Comparison of ENCODE assay signal across 1 mouse cellular context in the genomic region with DNA sequence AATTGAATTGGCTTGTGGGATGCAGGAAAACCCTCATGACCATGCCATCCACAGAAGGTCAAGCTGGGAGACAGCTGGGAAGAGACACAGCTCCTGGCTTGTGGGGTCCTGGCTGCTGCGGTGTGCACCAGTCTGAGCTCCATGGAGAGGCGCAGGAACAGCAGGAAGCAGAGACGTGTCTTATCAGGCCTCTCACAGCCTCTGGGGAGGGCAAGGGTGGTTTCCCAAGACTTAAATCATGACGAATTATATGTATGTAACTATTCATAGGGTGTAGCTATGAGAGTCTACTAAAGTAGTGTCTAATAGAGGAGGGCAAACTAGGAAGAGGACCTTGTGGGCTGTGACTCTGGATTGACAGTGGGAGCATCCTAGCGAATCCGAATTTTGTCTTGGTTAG.
TF ChIP-seq lines count a peak whose summit lies in the region.

No protein-coding gene starts in this region.

TF ChIP-seq in MEL, 35 proteins besides CTCF, POLR2A, EP300 and RAD21 (continued from another document):
- no peak for TF ChIP-seq ELF1 (IDR thresholded peaks at IDR 0.05; ENCODE audit: low read depth, low read length)
- peak; percentile 69 for TF ChIP-seq TAL1 (IDR thresholded peaks at IDR 0.05; ENCODE audit: low read length)
- no peak for TF ChIP-seq ZMIZ1 (IDR thresholded peaks at IDR 0.05; ENCODE audit: low read depth, low read length)
- no peak for TF ChIP-seq ZNF384 (IDR thresholded peaks at IDR 0.05; ENCODE audit: low read depth, low read length)
- no peak for TF ChIP-seq SIN3A (IDR thresholded peaks at IDR 0.05; ENCODE audit: low read length)
- no peak for TF ChIP-seq CHD1 (IDR thresholded peaks at IDR 0.05; ENCODE audit: low read depth, low read length)
- TF ChIP-seq TBP (IDR thresholded peaks at IDR 0.05; ENCODE audit: low read depth, low read length), result no peak
- TF ChIP-seq MYC (IDR thresholded peaks at IDR 0.05; ENCODE audit: low read depth, low read length), result no peak
